Mouse (Mus musculus) C2C12 (cell line): ENCODE measurements around the gene Mrln.

Experiments
- CEBPB ChIP-seq: IDR thresholded peaks from one replicate; pipeline ENCODE4 v1.6.1; 2011; ENCODE audit warnings: low read depth, mild to moderate bottlenecking, control low read depth, moderate library complexity
- CTCF ChIP-seq: IDR thresholded peaks from one replicate; pipeline ENCODE4 v1.5.1; 2011; ENCODE audit not compliant: control insufficient read depth, insufficient read depth, insufficient read length
- FOSL1 ChIP-seq: IDR thresholded peaks from one replicate; pipeline ENCODE4 v1.8.0; 2011; ENCODE audit warnings: mild to moderate bottlenecking, low read length; ENCODE audit not compliant: poor library complexity, insufficient read depth, severe bottlenecking
- MAX ChIP-seq: IDR thresholded peaks from one replicate; pipeline ENCODE4 v1.6.1; 2011; ENCODE audit warnings: mild to moderate bottlenecking, control low read depth
- MYOG ChIP-seq: IDR thresholded peaks from one replicate; pipeline ENCODE4 v1.6.1; 2011; ENCODE audit not compliant: control insufficient read depth, insufficient read length; ENCODE audit errors: extremely low read depth
- USF1 ChIP-seq: IDR thresholded peaks from one replicate; pipeline ENCODE4 v1.6.1; 2011; ENCODE audit warnings: low read depth, mild to moderate bottlenecking, control low read depth, moderate library complexity

DNA sequence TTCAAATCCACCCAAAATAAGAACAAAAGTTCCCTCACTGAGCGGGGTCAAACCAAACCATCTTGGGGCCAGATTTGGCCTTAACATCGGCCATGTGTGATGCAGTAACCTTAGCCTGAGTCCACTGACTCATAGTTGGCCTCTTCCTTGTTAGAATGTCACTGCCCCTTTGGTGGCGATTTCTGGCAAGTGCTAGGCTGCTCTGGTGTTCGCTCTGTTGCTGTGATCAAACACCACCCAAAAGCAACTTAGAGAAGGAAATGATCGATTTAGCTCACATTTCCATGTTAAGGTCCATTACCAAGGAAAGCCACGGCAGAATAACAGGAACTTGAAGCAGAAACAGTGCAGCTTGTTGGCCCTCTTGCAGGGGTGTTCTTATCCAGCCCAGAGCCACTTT is 46.3 kb downstream of the Mrln start:
- no peak for TF ChIP-seq CEBPB
- TF ChIP-seq CTCF: no peak
- no peak for TF ChIP-seq MAX
- TF ChIP-seq USF1: no peak
- TF ChIP-seq FOSL1: no peak
- no peak for TF ChIP-seq MYOG
